In genomic region chr8:80501283-80501682, GRCm38 (mm10) we compare ENCODE assay signal across 18 mouse cellular contexts. TPM values are rescaled to one million over a fixed set of nuclear protein-coding genes. Genes with fewer than 3 reads are reported as not detected.
DNase-seq lines count a peak whose midpoint lies in the region; ATAC-seq and TF ChIP-seq lines count a peak whose summit lies in the region.
"Had no signal": no experiment of that assay in that cellular context is flagged by ENCODE, and none has a peak within 500 bp of the region (broad histone marks: within the 10 kb centered on the region; RNA-seq: fewer than 3 reads in every experiment).

No protein-coding gene starts in this region.

- no peaks in the 10 kb centered on the region for H3K4me1 ChIP-seq in stomach, embryonic 14.5 days (ENCODE audit: control insufficient read depth, insufficient read depth, low read length)
- no peaks in the 10 kb centered on the region for H3K4me1 ChIP-seq in stomach, postnatal 0 days (replicated peaks; ENCODE audit: control insufficient read depth, insufficient read depth)
- H3K4me1 ChIP-seq in liver, postnatal 0 days (ENCODE audit: insufficient read depth) = no peaks in the 10 kb centered on the region
- H3K4me1 ChIP-seq in stomach, embryonic 16.5 days (ENCODE audit: control insufficient read depth, insufficient read depth, low read length) = no peaks in the 10 kb centered on the region

- no peak for TF ChIP-seq CTCF in stomach, postnatal 0 days (IDR thresholded peaks at IDR 0.05; ENCODE audit: low read depth)
- TF ChIP-seq CTCF in liver, postnatal 0 days (IDR thresholded peaks at IDR 0.05; ENCODE audit: low read depth) = no peak

- H3K9ac ChIP-seq in stomach, embryonic 14.5 days (replicated peaks; ENCODE audit: low read depth, low read length) = no peak overlapping the region
- H3K9ac ChIP-seq in stomach, postnatal 0 days (ENCODE audit: low read length) = no peak overlapping the region
- peak overlapping the region; percentile 45; the same call in 1 of the 2 replicates for H3K9ac ChIP-seq in liver, postnatal 0 days (replicated peaks)
- H3K9ac ChIP-seq in stomach, embryonic 16.5 days (ENCODE audit: low read length) = no peak overlapping the region

- DNase-seq in stomach, postnatal 0 days (ENCODE audit: low spot score) = no peak
- DNase-seq in liver, postnatal 0 days = peak; percentile 58
- no peak for DNase-seq in lung, postnatal 36 days
- DNase-seq in cerebellum, postnatal 4 days (ENCODE audit: low spot score in 2 of 2) = no peak
- DNase-seq: adrenal gland, postnatal 25 days; cerebellum, adult 11 months; cerebellum, postnatal 25 days; midbrain, embryonic 14.5 days; thymus, postnatal 14 days had no signal

- H3K4me3 ChIP-seq in stomach, embryonic 14.5 days (ENCODE audit: low read depth, low read length) = no peak overlapping the region
- H3K4me3 ChIP-seq in stomach, postnatal 0 days (ENCODE audit: low read depth, low read length) = no peak overlapping the region
- peak overlapping the region; percentile 56 for H3K4me3 ChIP-seq in liver, postnatal 0 days (ENCODE audit: low read depth, low read length)
- no peak overlapping the region for H3K4me3 ChIP-seq in stomach, embryonic 16.5 days (replicated peaks; ENCODE audit: low read length)
- H3K4me3 ChIP-seq: forebrain, embryonic 10.5 days had no signal

- H3K9me3 ChIP-seq in stomach, embryonic 14.5 days (ENCODE audit: control insufficient read depth, low read depth, low read length) = no peaks in the 10 kb centered on the region
- H3K9me3 ChIP-seq in stomach, postnatal 0 days (ENCODE audit: control insufficient read depth, low read length) = no peaks in the 10 kb centered on the region
- no peaks in the 10 kb centered on the region for H3K9me3 ChIP-seq in liver, postnatal 0 days (ENCODE audit: low read length)
- no peaks in the 10 kb centered on the region for H3K9me3 ChIP-seq in stomach, embryonic 16.5 days (replicated peaks; ENCODE audit: control insufficient read depth, low read length)
- H3K9me3 ChIP-seq: forebrain, embryonic 10.5 days had no signal

- H3K27me3 ChIP-seq in stomach, embryonic 14.5 days (ENCODE audit: control insufficient read depth, insufficient read depth, low read length) = no peaks in the 10 kb centered on the region
- no peaks in the 10 kb centered on the region for H3K27me3 ChIP-seq in stomach, postnatal 0 days (ENCODE audit: control insufficient read depth, insufficient read depth, low read length)
- H3K27me3 ChIP-seq in liver, postnatal 0 days (ENCODE audit: insufficient read depth, low read length) = no peaks in the 10 kb centered on the region
- no peaks in the 10 kb centered on the region for H3K27me3 ChIP-seq in stomach, embryonic 16.5 days (ENCODE audit: control insufficient read depth, insufficient read depth, low read length)

- ATAC-seq in stomach, embryonic 14.5 days (ENCODE audit: insufficient number of reproducible peaks, insufficient read depth, low FRiP score, low read depth) = peak; percentile 64; the same call in 1 of the 2 replicates
- no peak for ATAC-seq in stomach, postnatal 0 days (ENCODE audit: low FRiP score, low TSS enrichment)
- ATAC-seq in erythroid progenitor cell, adult 5-6 weeks (replicated peaks; ENCODE audit: low FRiP score, poor library complexity, severe bottlenecking) = peak; percentile 68
- peak; percentile 64 for ATAC-seq in liver, postnatal 0 days
- ATAC-seq in stomach, embryonic 16.5 days (ENCODE audit: insufficient read depth, low FRiP score) = peak; percentile 60
- no peak for ATAC-seq in frontal cortex, adult (ENCODE audit: low TSS enrichment)

- no peak overlapping the region for H3K27ac ChIP-seq in stomach, embryonic 14.5 days (ENCODE audit: low read length)
- no peak overlapping the region for H3K27ac ChIP-seq in stomach, postnatal 0 days (replicated peaks)
- peak overlapping the region; percentile 82 for H3K27ac ChIP-seq in liver, postnatal 0 days (ENCODE audit: low read depth)
- no peak overlapping the region for H3K27ac ChIP-seq in stomach, embryonic 16.5 days (ENCODE audit: low read length)
- H3K27ac ChIP-seq: forebrain, embryonic 10.5 days; kidney, postnatal 0 days had no signal

- 77% methylated on average over 6 of the region's 6 CpGs for WGBS in stomach, embryonic 14.5 days
- 71% methylated on average over 6 of the region's 6 CpGs for WGBS in stomach, postnatal 0 days
- WGBS in liver, postnatal 0 days (ENCODE audit: insufficient replicate concordance) = 40% methylated on average over 6 of the region's 6 CpGs
- WGBS in stomach, embryonic 16.5 days = 71% methylated on average over 6 of the region's 6 CpGs

- H3K36me3 ChIP-seq in stomach, embryonic 14.5 days (ENCODE audit: control insufficient read depth, insufficient read depth, low read length) = no peaks in the 10 kb centered on the region
- no peaks in the 10 kb centered on the region for H3K36me3 ChIP-seq in stomach, postnatal 0 days (ENCODE audit: control insufficient read depth, insufficient read depth, low read length)
- peaks cover 60% of the 10 kb centered on the region for H3K36me3 ChIP-seq in liver, postnatal 0 days (replicated peaks; ENCODE audit: insufficient read depth, low read length)
- H3K36me3 ChIP-seq in stomach, embryonic 16.5 days (ENCODE audit: control insufficient read depth, insufficient read depth, low read length) = no peaks in the 10 kb centered on the region
- H3K36me3 ChIP-seq: forebrain, embryonic 10.5 days had no signal

- TF ChIP-seq EP300 in stomach, postnatal 0 days (optimal IDR thresholded peaks at IDR 0.05) = no peak
- TF ChIP-seq EP300 in liver, postnatal 0 days (IDR thresholded peaks at IDR 0.05; ENCODE audit: low read depth) = peak; percentile 99

- H3K4me2 ChIP-seq in stomach, embryonic 14.5 days (replicated peaks; ENCODE audit: low read depth, low read length) = no peak overlapping the region
- H3K4me2 ChIP-seq in stomach, postnatal 0 days (replicated peaks; ENCODE audit: low read depth) = no peak overlapping the region
- peak overlapping the region; percentile 73 for H3K4me2 ChIP-seq in liver, postnatal 0 days (ENCODE audit: low read depth, low read length)
- H3K4me2 ChIP-seq in stomach, embryonic 16.5 days (ENCODE audit: low read depth, low read length) = no peak overlapping the region

RNA-seq across cellular contexts. Expression of gene Gypa, which starts 7.7 kb away (rescaled TPM):
- polyA plus RNA-seq in stomach, embryonic 14.5 days (2014; fragmentation: Nextera tagmentation; extraction: Ambion mirVana) = 2.5 and 4.0 TPM in 2 replicates
- polyA plus RNA-seq in stomach, postnatal 0 days (2015; fragmentation: Nextera tagmentation; extraction: Ambion mirVana) = 0.55 and 0.65 TPM in 2 replicates
- 2,154 and 2,202 TPM in 2 replicates for total RNA-seq in erythroid progenitor cell, adult 5-6 weeks (2015; ENCODE audit: low replicate concordance)
- total RNA-seq in erythroid progenitor cell, adult 5-6 weeks (2017; ENCODE audit: low replicate concordance) = 1,573 and 1,875 TPM in 2 replicates
- 278 and 289 TPM in 2 replicates for polyA plus RNA-seq in liver, postnatal 0 days (2015; fragmentation: Nextera tagmentation; extraction: Ambion mirVana)
- 25.3 and 33.2 TPM in 2 replicates for polyA plus RNA-seq in stomach, embryonic 16.5 days (2015; fragmentation: Nextera tagmentation; extraction: Ambion mirVana)
- total RNA-seq: granulocyte monocyte progenitor cell, adult 5-6 weeks; layer of hippocampus, adult 8-10 months had no signal
- polyA plus RNA-seq: liver, adult 2 months had no signal

Comparison
In these comparisons a context has a peak if more than half of its experiments do, and no peak if none do; other contexts are left out.
1. ATAC-seq: peak in stomach, embryonic 14.5 days (single experiment), erythroid progenitor cell, adult 5-6 weeks (single experiment), liver, postnatal 0 days (single experiment) and stomach, embryonic 16.5 days (single experiment); none in stomach, postnatal 0 days (single experiment) and frontal cortex, adult (single experiment).